Mouse (Mus musculus): ENCODE measurements at regions not wholly inside any gene's neighbourhood (a gene's known extent, or its start where the extent isn't known, plus 50 kb on each side); places are given as distances from the start of the nearest gene placed in this dataset.
A peak's percentile ranks its signal among the peaks of the same experiment; 100 is the strongest.

DNA sequence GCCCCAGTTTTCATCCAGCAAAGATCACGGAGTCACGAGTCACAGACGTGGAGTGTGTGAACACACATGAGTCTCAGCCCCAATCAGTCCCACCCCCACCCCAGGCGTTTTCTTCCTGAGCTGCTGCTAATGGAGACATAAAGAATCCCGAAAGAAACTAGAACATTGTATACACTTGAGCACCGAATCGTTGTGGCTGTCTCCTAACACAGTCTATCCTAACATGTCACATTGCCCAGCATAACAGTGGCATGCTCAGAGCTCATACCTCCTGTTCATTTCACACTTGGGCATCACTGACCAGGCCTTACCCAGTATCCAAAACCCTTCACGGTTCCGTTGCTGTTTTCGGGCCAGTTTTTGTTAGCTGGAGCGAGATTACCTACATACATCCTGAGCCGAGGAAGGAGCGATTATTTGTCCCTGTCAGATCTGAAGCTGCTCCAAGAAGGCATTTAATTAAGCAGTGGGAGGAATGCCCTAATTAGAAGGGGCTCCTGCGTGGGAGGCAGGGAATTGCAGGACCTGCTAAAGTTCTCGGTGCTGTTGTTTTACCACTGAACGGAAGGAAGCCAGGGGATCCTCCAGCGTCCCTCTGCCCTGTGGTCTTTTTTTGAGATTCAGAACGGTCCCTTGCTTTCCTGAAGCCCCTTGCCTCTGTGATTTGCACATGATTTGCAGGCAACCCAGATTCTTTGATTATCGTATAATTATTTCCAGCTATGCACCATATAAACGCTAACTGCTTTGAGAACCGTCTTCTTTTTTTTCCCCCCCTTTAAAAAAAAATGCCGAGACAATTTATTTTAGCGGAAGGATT is 53.4 kb upstream of the Nap1l1 start:
- Histone ChIP-seq H3K4me1 (ENCODE audit: control insufficient read depth, insufficient read depth, insufficient read length, low read length) (no peaks in the 10 kb centered on the region), H3K27ac (ENCODE audit: insufficient read depth, low read depth, low read length) (no peak overlapping the region), H3K4me3 (ENCODE audit: low read depth, low read length) (no peak overlapping the region), H3K36me3 (ENCODE audit: control insufficient read depth, insufficient read depth, low read length) (no peaks in the 10 kb centered on the region), H3K27me3 (ENCODE audit: control insufficient read depth, insufficient read depth, low read length) (no peaks in the 10 kb centered on the region)
- TF ChIP-seq CTCF (IDR thresholded peaks at IDR 0.05; ENCODE audit: extremely low read depth, insufficient read length, insufficient replicate concordance, low read depth, low read length) = no peak
- TF ChIP-seq POLR2A (IDR thresholded peaks at IDR 0.05; ENCODE audit: low read depth, low read length) = no peak
- WGBS = 43% methylated on average over 23 of the region's 23 CpGs

DNA sequence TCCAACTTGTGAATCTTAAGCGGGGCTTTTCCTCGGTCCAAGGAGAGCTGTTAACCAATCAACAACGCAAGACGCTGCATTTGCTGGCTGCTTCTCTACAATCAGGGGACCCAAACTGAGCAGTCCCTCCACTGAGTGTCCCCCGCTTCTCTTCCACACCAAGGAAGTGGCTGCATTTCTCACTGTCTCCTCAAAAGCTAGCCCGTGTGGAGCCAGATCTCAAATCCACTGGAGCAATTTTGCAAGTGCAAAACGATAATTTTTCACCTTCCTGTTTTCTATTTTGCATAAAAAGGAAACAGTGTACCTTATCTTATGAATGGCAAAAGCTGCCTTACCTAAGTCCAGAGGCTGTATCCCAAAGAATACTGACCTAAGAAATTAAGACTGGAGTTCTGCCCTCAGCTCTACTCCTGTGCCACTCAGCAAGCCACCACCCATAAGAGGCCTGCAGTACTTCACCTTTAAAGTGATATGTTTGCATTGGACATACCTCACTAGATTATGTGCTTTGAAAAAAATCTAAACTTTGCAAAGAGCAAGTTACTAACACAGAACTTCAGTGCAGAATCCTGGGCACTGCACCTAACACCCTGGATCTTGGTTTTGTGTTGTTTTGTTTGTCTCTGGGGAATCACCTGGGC is 52.7 kb upstream of the Nap1l1 start:
- TF ChIP-seq CTCF (IDR thresholded peaks at IDR 0.05; ENCODE audit: extremely low read depth, insufficient read length, insufficient replicate concordance, low read depth, low read length) = no peak
- no peak for TF ChIP-seq POLR2A (IDR thresholded peaks at IDR 0.05; ENCODE audit: low read depth, low read length)
- Histone ChIP-seq H3K4me3 (ENCODE audit: low read depth, low read length) (no peak overlapping the region), H3K27ac (ENCODE audit: insufficient read depth, low read depth, low read length) (no peak overlapping the region), H3K27me3 (ENCODE audit: control insufficient read depth, insufficient read depth, low read length) (no peaks in the 10 kb centered on the region), H3K36me3 (ENCODE audit: control insufficient read depth, insufficient read depth, low read length) (no peaks in the 10 kb centered on the region), H3K4me1 (ENCODE audit: control insufficient read depth, insufficient read depth, insufficient read length, low read length) (no peaks in the 10 kb centered on the region)
- WGBS = 35% methylated on average over 7 of the region's 7 CpGs

DNA sequence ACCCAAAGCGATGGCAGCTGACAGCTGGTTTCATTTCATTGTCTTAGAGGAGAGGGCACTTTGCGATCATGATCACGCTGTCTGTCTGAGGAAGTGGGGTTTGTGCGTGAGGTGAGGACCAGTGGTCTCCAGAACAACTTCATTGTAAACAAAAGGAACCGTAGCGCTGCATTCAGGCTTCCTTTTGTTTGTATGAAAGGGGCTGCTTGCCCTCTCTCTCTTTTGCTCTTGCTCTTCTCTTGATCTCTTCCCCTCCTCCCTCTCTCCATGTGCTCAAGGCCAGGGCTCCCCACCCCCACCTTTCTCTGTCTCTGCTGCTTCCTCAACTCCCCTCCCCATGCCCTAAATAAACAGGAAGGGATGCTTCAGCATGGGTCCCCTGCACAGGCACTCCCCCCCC is 51.0 kb upstream of the Nap1l1 start:
- 55% methylated on average over 6 of the region's 6 CpGs for WGBS
- H3K27ac ChIP-seq (ENCODE audit: insufficient read depth, low read depth, low read length) = no peak overlapping the region
- TF ChIP-seq CTCF (IDR thresholded peaks at IDR 0.05; ENCODE audit: extremely low read depth, insufficient read length, insufficient replicate concordance, low read depth, low read length) (no peak), POLR2A (IDR thresholded peaks at IDR 0.05; ENCODE audit: low read depth, low read length) (no peak)
- no peak overlapping the region for H3K4me3 ChIP-seq (ENCODE audit: low read depth, low read length)
- no peaks in the 10 kb centered on the region for H3K4me1 ChIP-seq (ENCODE audit: control insufficient read depth, insufficient read depth, insufficient read length, low read length)
- H3K36me3 ChIP-seq (ENCODE audit: control insufficient read depth, insufficient read depth, low read length) = no peaks in the 10 kb centered on the region
- no peaks in the 10 kb centered on the region for H3K27me3 ChIP-seq (ENCODE audit: control insufficient read depth, insufficient read depth, low read length)

DNA sequence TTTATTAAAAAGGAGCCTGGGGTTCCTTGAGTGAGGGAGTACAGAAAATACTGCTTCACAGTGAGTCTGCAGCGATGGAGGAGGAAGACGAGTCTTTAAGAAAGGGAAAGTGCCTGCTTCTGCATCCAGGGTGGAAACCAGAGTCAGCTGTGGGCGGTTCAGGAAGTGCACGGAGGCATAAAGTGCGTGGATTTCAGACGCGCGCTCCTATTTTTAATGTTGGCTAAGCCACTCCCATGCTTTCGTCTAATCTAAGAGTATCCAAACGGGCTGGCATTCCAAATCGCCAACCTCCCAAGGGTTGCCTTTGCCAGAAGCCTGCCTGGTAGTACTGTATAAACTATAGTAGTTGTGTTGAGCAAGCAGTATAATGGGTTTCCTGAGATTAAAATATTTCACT is 50.4 kb upstream of the Nap1l1 start:
- Histone ChIP-seq H3K36me3 (ENCODE audit: control insufficient read depth, insufficient read depth, low read length) (no peaks in the 10 kb centered on the region), H3K27me3 (ENCODE audit: control insufficient read depth, insufficient read depth, low read length) (no peaks in the 10 kb centered on the region), H3K4me3 (ENCODE audit: low read depth, low read length) (peak overlapping the region; percentile 33), H3K4me1 (ENCODE audit: control insufficient read depth, insufficient read depth, insufficient read length, low read length) (no peaks in the 10 kb centered on the region), H3K27ac (ENCODE audit: insufficient read depth, low read depth, low read length) (no peak overlapping the region)
- TF ChIP-seq CTCF (IDR thresholded peaks at IDR 0.05; ENCODE audit: extremely low read depth, insufficient read length, insufficient replicate concordance, low read depth, low read length) (no peak), POLR2A (IDR thresholded peaks at IDR 0.05; ENCODE audit: low read depth, low read length) (no peak)
- 25% methylated on average over 11 of the region's 11 CpGs for WGBS
